ENCODE assay signal across 9 mouse cellular contexts in genomic region chr3:57470981-57471601, GRCm38 (mm10). TPM values are rescaled to one million over a fixed set of nuclear protein-coding genes. Genes with fewer than 3 reads are reported as not detected.
DNase-seq lines count a peak whose midpoint lies in the region; ATAC-seq lines count a peak whose summit lies in the region.
"Had no signal": no experiment of that assay in that cellular context is flagged by ENCODE, and none has a peak within 500 bp of the region (broad histone marks: within the 10 kb centered on the region; RNA-seq: fewer than 3 reads in every experiment).

No protein-coding gene starts in this region.

- peak overlapping the region; percentile 36 for H3K4me3 ChIP-seq in forebrain, embryonic 10.5 days

- H3K9me3 ChIP-seq in forebrain, embryonic 10.5 days = no peaks in the 10 kb centered on the region

- no peaks in the 10 kb centered on the region for H3K27me3 ChIP-seq in forebrain, embryonic 10.5 days (ENCODE audit: poor library complexity, severe bottlenecking)

- ATAC-seq in CD4-positive, CD25-positive, alpha-beta regulatory T cell, adult 4 months = no peak

- peak; percentile 44 for DNase-seq in testis, postnatal 10 days (ENCODE audit: low spot score)
- no peak for DNase-seq in testis, postnatal 14 days (ENCODE audit: low spot score)
- peak; percentile 55 for DNase-seq in forebrain, embryonic 10.5 days (ENCODE audit: extremely low spot score, low spot score)
- peak; percentile 40 to 42 for DNase-seq in heart, postnatal 36 days
- DNase-seq in layer of hippocampus, adult 9-11 months = peak; percentile 4
- peak; percentile 54 for DNase-seq in lung, postnatal 25 days (ENCODE audit: low spot score)
- peak; percentile 8 for DNase-seq in right cerebral cortex, postnatal 25 days

- peak overlapping the region; percentile 88 for H3K27ac ChIP-seq in forebrain, embryonic 10.5 days

- WGBS in forebrain, embryonic 10.5 days = 2% methylated on average over 15 of the region's 15 CpGs

- no peaks in the 10 kb centered on the region for H3K36me3 ChIP-seq in forebrain, embryonic 10.5 days (replicated peaks)

- intact Hi-C loops in heart, postnatal 36 days (cut with DNase I) = loop anchor here (1.0 to 2.0 kb wide), 4 partner anchors 46 to 154 kb away; no protein-coding TSS in a partner anchor

- peaks cover 49% of the 10 kb centered on the region for H3K4me1 ChIP-seq in forebrain, embryonic 10.5 days

RNA-seq across cellular contexts. Expression of gene Tm4sf4, which starts 46.0 kb away (rescaled TPM):
- polyA plus RNA-seq in forebrain, embryonic 10.5 days (2016; fragmentation: Nextera tagmentation; extraction: Ambion mirVana) = not detected in 2 replicates
- total RNA-seq in heart, postnatal 36 days (2021) = not detected
- polyA plus RNA-seq in CD4-positive, CD25-positive, alpha-beta regulatory T cell, adult 4 months (2017; shearing (Covaris generic)) = not detected
- total RNA-seq: layer of hippocampus, postnatal 25 days had no signal
